Mouse (Mus musculus) monocyte, adult 2 months (primary cell): ENCODE data around the gene Ncoa6.
"Not testable (repeated sequence)": the region's sequence is repeated elsewhere in the genome, so short reads cannot be mapped to it uniquely, and the experiment has no call there.

Source experiments
- DNase-seq, 2 experiments: peaks; one replicate each; pipeline ENCODE4 v3.0.0; 2022; ENCODE audit warnings: low spot score in 2 of 2, low read depth in 1 of 2

The Ncoa6 gene

GRCm38 (mm10) chr2:155473570-155474088 is at the start of gene Ncoa6:
TSS of gene Ncoa6 (minus strand) at chr2:155473894.
- peak in 1 of 2 experiments; percentile 5 for DNase-seq

- no peak for DNase-seq
These were observed 45.0 kb upstream of the Ncoa6 start for GRCm38 (mm10) chr2:155518531-155519270.

- DNase-seq: peak; percentile 96 to 98
These were observed 44.0 kb upstream of the Ncoa6 start, which contains the start of the genes Acss2 and Ggt7 for GRCm38 (mm10) chr2:155517455-155518423. TSS of gene Acss2 (plus strand) at chr2:155517948. TSS of gene Ggt7 (minus strand) at chr2:155518237.

GRCm38 (mm10) chr2:155515941-155516340 is 42.2 kb upstream of the Ncoa6 start:
- DNase-seq: no peak

- peak in 1 of 2 experiments; percentile 21 for DNase-seq
These were observed 41.0 kb upstream of the Ncoa6 start for GRCm38 (mm10) chr2:155514666-155515065.

GRCm38 (mm10) chr2:155513543-155513942 is 39.8 kb upstream of the Ncoa6 start:
- DNase-seq: no peak

GRCm38 (mm10) chr2:155512479-155512878 is 38.8 kb upstream of the Ncoa6 start:
- peak in 1 of 2 experiments; percentile 33 for DNase-seq

GRCm38 (mm10) chr2:155507721-155508470 is 34.2 kb upstream of the Ncoa6 start:
- DNase-seq: no peak

- no peak for DNase-seq
These were observed 32.1 kb upstream of the Ncoa6 start for GRCm38 (mm10) chr2:155505811-155506210.

GRCm38 (mm10) chr2:155504440-155505355 is 31.0 kb upstream of the Ncoa6 start:
- no peak for DNase-seq

GRCm38 (mm10) chr2:155502596-155502995 is 28.9 kb upstream of the Ncoa6 start:
- DNase-seq: no peak

GRCm38 (mm10) chr2:155490998-155491397 is 17.3 kb upstream of the Ncoa6 start:
- DNase-seq: no peak

GRCm38 (mm10) chr2:155482021-155482420 is 8.3 kb upstream of the Ncoa6 start:
- DNase-seq: peak; percentile 32 to 42

- DNase-seq: peak in 1 of 2 experiments; percentile 10
These were observed 774 bp downstream of the Ncoa6 start for GRCm38 (mm10) chr2:155472671-155473569.

GRCm38 (mm10) chr2:155466861-155467260 is 6.8 kb downstream of the Ncoa6 start:
- no peak for DNase-seq

GRCm38 (mm10) chr2:155453591-155453990 is 20.1 kb downstream of the Ncoa6 start:
- no peak for DNase-seq

GRCm38 (mm10) chr2:155451256-155451655 is 22.4 kb downstream of the Ncoa6 start:
- no peak for DNase-seq

GRCm38 (mm10) chr2:155447906-155448305 is 25.8 kb downstream of the Ncoa6 start:
- not testable (repeated sequence) for DNase-seq

GRCm38 (mm10) chr2:155443446-155443845 is 30.2 kb downstream of the Ncoa6 start:
- no peak for DNase-seq
